Mouse (Mus musculus) ES-Bruce4 (cell line): Measurements from ENCODE around the gene Amy2a2.
"Not testable (repeated sequence)": the region's sequence is repeated elsewhere in the genome, so short reads cannot be mapped to it uniquely, and the experiment has no call there.

Source experiments
- CTCF ChIP-seq: IDR thresholded peaks from one replicate; pipeline ENCODE4 v1.8.1; 2011; ENCODE audit warnings: low read depth, low read length
- EP300 ChIP-seq: IDR thresholded peaks from 2 replicates; pipeline ENCODE4 v1.6.1; 2011; ENCODE audit warnings: low read depth, low read length; ENCODE audit not compliant: insufficient read depth
- POLR2A ChIP-seq: IDR thresholded peaks from one replicate; pipeline ENCODE4 v1.8.1; 2011; ENCODE audit warnings: low read length; ENCODE audit not compliant: insufficient read depth

DNA sequence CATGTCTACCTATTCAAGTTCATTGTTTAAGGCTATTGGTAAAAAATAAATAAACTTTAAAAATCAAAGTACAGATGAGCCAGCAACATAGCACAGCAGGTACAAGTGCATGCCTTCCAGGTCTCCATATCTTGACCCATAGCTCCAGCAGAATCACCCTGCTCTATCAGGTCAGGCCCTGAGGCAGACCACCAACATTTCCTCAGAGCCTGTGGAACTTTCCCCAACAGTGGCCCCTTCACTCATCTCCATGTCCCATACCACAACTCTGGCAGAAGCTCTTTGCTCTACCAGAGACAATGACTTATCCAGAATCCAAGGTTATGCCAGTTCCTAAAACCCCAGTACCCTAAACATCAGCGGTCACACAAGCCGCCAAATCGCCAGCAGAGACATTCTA lies 43.5 kb downstream of the Amy2a2 start:
- TF ChIP-seq POLR2A, EP300, CTCF: not testable (repeated sequence)
